Mouse (Mus musculus) right cerebral cortex, postnatal 36 days (tissue): ENCODE data around the gene Ccl27a.
A peak's percentile ranks its signal among the peaks of the same experiment; 100 is the strongest.

Experiments
- DNase-seq, 2 experiments: peaks; one replicate each; pipeline ENCODE4 v3.0.0; 2022; ENCODE audit warnings: low spot score in 2 of 2, mixed read lengths in 1 of 2

The Ccl27a gene

DNA sequence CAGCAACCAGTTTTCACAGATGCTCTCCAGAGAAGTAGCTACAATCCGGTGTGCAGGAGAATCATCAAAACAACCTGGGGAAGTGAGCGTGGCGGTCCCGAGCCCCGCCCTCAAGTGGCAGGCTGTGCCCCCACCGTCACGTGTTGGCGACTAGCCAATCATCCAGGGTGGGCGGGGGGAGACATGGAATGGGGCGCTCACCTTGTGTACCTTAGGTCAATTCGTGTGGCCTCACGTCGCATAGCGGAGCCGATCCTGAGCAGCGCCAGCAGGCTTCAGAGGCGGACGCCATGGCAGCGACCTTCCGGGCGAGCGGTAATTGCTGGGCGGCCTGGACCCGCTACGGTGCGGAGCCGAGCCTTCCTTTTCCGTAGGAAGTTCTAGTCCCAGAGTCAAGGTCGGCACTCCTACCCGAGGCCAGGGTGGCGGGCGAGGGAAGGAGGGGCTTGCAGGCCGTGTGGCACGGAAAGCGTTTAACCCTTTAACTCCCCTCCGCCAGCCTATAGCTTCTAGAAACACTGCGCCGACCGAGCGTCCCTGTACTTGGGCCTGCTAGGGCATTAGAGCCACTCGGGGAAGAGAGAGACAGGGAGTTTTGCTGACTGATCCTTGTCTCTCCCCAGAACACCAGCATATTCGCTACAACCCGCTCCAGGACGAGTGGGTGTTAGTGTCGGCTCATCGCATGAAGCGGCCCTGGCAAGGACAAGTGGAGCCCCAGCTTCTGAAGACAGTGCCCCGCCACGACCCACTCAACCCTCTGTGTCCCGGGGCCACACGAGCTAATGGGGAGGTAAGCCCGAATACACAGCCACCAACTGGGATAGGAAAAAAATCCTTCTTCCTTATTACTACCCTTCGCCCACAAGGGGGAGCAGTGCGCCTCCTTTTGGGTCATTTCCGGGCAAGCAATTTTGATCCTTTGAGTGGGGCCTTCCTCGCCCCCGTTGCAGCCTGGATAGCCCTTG is 18.4 kb downstream of the Ccl27a start, which contains the start of gene Sigmar1:
Gene Sigmar1 (minus strand): TSS at position 820 of the 968 bp plus-strand sequence.
- DNase-seq, result peak; percentile 70 to 75

DNA sequence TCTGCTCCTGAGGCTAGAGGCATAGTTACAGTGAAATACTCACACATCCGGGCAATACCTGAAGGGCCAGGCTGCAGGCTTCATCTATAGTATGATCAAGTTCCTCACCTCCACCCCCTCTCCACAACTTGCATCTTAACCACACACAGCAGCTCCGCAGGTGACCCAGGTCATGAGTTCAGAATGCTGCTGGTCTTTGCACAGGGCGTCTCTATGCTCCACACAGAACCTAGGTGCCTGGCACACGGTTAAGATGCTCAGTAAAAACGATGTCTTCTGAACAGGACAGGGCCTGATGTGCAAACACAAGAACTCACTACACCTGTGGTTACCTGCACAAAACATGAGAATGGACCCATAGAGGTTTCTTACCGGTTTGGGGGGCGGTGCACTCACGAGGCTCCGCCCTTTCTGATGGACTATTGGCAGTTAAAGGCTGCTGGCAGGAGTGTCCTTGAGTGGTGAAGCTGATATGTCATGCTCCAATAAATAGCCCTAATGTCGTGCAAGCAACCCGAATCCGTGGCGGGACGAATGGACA is 19.2 kb downstream of the Ccl27a start, which contains the start of gene Galt:
Gene Galt (plus strand): TSS at position 432 of the 541 bp plus-strand sequence.
- DNase-seq, result peak in 1 of 2 experiments; percentile 62

- DNase-seq, result no peak
Measured at GRCm38 (mm10) chr4:41745021-41745420, 29.0 kb downstream of the Ccl27a start.

DNA sequence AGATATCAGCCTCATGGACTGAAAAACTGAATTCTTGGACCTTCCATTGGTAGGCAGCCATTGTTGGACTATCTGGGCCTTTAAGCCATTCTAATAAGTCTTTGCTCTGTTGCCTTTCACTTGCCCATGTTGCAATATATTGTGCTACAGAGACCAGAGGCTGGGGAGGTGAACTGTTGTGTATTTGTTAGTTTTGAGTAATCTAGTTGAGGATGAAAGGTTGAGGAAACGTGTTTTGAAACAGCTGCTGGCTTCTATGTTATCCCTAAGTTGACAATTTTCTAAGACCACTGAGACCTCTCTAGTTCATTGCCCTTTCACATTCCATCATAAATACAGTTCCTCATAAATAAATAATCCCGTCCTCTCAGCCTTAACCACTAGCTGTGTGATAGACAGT is 29.9 kb downstream of the Ccl27a start:
- DNase-seq, result no peak

- DNase-seq, result peak; percentile 92 to 96
Measured at GRCm38 (mm10) chr4:41741158-41741560, 32.9 kb downstream of the Ccl27a start.

DNA sequence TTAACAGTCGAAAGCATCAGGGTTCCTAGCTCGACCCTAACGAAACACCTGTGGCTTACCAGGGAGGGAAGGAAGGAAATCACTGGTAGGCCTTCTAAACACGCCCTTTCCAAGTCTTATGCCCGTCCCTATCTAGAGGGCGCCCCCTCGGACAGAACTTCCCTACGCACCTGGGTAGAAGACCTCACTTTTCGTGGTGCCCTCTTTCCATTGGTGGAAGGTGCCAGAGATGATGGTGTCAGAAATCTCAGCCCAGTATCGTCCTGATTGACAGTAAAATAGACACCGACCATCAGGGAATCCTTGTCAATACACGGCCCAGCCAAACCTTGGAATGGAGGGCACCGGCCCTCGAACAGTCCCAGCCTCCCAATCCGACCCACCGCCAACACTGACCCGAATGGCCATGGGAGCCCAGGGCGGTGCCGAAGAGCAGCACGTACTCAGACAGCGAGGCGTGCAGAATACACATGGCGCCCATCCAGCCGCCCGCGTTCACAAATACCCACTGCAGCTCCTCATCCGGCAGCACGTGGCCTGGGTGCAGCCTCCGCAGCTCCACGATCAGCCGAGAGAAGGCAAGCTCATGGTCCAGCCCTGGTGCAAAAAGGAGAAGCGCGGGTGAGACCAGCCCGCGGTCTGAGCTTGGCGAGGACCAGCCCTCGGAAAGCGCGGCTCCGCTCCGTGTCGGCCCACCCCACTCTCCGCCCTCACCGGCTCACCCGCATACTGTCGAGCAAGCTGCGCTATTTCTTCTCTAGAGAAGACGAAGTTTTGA is 33.5 kb downstream of the Ccl27a start:
- peak; percentile 76 for DNase-seq

DNA sequence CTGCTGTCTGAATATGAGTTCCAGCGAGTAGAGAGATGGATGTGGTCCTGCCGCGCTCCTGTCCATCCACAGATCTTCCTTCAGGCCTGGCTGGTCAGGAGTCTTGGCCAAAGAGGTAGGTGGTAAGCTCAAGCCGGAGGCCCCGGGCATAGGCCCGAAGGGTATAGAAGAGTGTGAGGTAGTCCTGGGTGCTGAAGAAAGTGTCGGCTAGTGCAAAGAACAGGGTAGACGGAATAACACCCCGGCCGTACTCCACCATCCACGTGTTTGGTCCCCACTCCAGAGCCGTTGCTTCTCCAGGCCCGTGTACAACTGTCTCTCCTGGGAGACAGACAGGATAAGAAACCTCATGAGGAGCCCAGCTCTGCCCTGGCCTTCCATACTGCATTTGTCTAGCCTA is 34.8 kb downstream of the Ccl27a start:
- DNase-seq, result no peak

GRCm38 (mm10) chr4:41738256-41738603 is 35.8 kb downstream of the Ccl27a start:
- no peak for DNase-seq

GRCm38 (mm10) chr4:41737602-41738255 is 36.3 kb downstream of the Ccl27a start:
- DNase-seq, result peak; percentile 72 to 74

GRCm38 (mm10) chr4:41731052-41731765 is 42.8 kb downstream of the Ccl27a start, which contains the start of gene Arid3c:
Arid3c (minus strand) TSS chr4:41731142.
- no peak for DNase-seq

DNA sequence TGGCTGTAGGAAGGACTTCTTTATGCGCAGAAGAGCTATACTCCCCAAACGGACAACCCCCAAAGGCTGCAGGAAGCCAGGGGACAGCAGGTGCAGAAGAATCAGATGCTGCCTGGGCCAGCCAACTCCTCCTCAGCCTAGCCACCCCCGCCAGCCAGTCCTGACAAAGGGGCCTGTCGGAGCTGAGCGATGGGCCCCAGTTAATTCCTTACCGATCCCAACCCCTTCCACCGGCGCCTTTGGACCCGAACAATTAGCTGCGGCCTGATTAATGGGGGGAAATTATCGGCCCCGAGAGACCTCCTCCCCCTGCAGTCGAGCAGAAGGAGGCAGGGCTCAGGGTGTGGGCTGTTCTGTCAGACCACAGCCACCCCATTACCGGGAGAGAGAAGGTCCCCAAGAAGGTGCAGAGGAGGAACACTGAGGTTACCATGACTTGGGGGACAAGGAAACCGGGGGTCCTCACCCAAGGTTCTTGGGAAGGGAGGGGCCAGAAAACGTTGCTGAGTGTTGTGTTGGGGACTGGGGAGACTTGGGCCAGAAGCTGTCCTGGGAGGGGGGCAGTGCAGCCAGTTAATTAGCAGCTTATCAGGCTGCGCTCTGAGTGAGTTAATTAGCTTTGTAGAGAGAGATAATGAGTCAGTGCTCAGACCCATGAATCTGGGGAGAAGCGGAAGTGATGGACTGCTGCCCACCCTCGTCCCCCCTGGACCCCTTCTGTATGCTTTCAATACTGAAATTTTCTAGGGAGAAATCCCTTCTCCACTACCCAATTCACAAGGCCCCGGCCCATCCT is 47.0 kb downstream of the Ccl27a start:
- no peak for DNase-seq

- DNase-seq, result peak; percentile 92 to 97
Measured at GRCm38 (mm10) chr4:41722918-41723351, 51.1 kb downstream of the Ccl27a start, which contains the start of gene Dctn3. Dctn3 (minus strand) TSS chr4:41723170.
